Mouse (Mus musculus): ENCODE measurements around the gene Ugcg.

- TF ChIP-seq CTCF (IDR thresholded peaks at IDR 0.05; ENCODE audit: low read depth) = no peak
- peak; percentile 97 for TF ChIP-seq EP300 (IDR thresholded peaks at IDR 0.05; ENCODE audit: low read depth)
Measured at GRCm38 (mm10) chr4:59247545-59247944, 58.5 kb downstream of the Ugcg start.
